Mouse (Mus musculus) forebrain, embryonic 15.5 days (tissue): ENCODE results near the gene Supt3. TPM values are rescaled to one million over a fixed set of nuclear protein-coding genes. Genes with fewer than 3 reads are reported as not detected.

Experiments
- ATAC-seq: fragments of 200-750 bp; cut with Nextera tagmentation; replicated peaks from 2 replicates; pipeline ENCODE4 v1.8.0; 2017; ENCODE audit warnings: mild to moderate bottlenecking, moderate TSS enrichment, moderate library complexity
- H3K27ac ChIP-seq: fragments of 300-500 bp; sonication (generic); replicated peaks from 2 replicates; pipeline ENCODE4 v1.5.1; 2015; ENCODE audit warnings: mild to moderate bottlenecking, inconsistent platforms
- H3K27me3 ChIP-seq: fragments of 300-500 bp; sonication (generic); 2 replicates; pipeline ENCODE4 v1.6.1; 2015; ENCODE audit warnings: inconsistent platforms
- H3K36me3 ChIP-seq: fragments of 300-500 bp; sonication (generic); 2 replicates; pipeline ENCODE4 v1.6.1; 2015; ENCODE audit warnings: mild to moderate bottlenecking, inconsistent platforms
- H3K4me1 ChIP-seq: fragments of 300-500 bp; sonication (generic); 2 replicates; pipeline ENCODE4 v1.6.1; 2015; ENCODE audit warnings: inconsistent platforms
- H3K4me2 ChIP-seq: fragments of 300-500 bp; sonication (generic); replicated peaks from 2 replicates; pipeline ENCODE4 v1.6.1; 2015; ENCODE audit warnings: mild to moderate bottlenecking, inconsistent platforms
- H3K4me3 ChIP-seq: fragments of 300-500 bp; sonication (generic); 2 replicates; pipeline ENCODE4 v1.5.1; 2015; ENCODE audit warnings: mild to moderate bottlenecking, inconsistent platforms
- H3K9ac ChIP-seq: fragments of 300-500 bp; sonication (generic); replicated peaks from 2 replicates; pipeline ENCODE4 v1.6.1; 2015; ENCODE audit warnings: mild to moderate bottlenecking, inconsistent platforms
- H3K9me3 ChIP-seq: fragments of 300-500 bp; sonication (generic); 2 replicates; pipeline ENCODE4 v1.6.1; 2016; ENCODE audit warnings: inconsistent platforms
- WGBS: fragments of 180-500 bp; shearing (Covaris S2); methylation state at CpG from one replicate; pipeline ENCODE4 v1.1.7; 2015; ENCODE audit warnings: mixed read lengths; 5-methylcytosine and 5-hydroxymethylcytosine counted together
- polyA plus RNA-seq: library from polyadenylated mRNA; unstranded; fragments of >200 nt; fragmentation: Nextera tagmentation; extraction: Ambion mirVana; gene quantifications from 2 replicates; pipeline ENCODE4 v1.2.1, GENCODE M21; 2015

Gene Supt3
- 17.8 and 19.7 TPM in 2 replicates for polyA plus RNA-seq

DNA sequence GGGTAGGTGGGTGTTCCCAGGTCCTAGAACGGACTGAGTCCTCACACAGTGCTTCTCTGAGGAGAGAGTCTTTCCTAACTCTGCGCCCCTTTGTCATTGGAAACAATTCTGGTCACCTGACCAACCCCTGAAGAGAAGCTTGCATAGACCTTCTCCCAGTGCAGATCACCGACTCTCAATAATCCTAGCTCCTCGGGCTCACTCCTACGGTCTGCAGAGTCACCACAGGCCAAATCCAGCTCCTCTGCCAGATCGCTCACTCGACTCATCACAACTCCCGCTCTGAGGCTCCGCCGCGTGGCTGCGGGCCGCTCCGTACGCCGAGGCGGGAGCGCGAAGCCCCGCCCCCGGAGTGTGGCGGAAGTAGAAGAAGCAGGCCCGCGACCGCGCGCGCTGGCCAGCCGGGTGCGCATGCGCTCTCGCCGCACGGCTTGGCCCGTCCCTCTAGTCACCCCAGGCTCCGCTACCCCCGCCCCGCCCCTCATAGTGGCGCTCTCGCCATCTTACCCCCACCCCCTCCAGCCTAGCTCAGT, at the start of gene Supt3:
Supt3 (plus strand) TSS at position 415 of the 533 bp plus-strand sequence.
- under 1% methylated on average over 40 of the region's 40 CpGs for WGBS
- H3K36me3 ChIP-seq, result no peaks in the 10 kb centered on the region
- H3K9me3 ChIP-seq, result no peaks in the 10 kb centered on the region
- peak within 1 kb of the TSS; percentile 66 for H3K4me2 ChIP-seq
- peak within 1 kb of the TSS; percentile 92 for H3K27ac ChIP-seq
- peaks cover 7% of the 10 kb centered on the region for H3K4me1 ChIP-seq
- H3K9ac ChIP-seq, result peak within 1 kb of the TSS; percentile 96
- peak; percentile 97 for ATAC-seq
- H3K27me3 ChIP-seq, result no peaks in the 10 kb centered on the region
- H3K4me3 ChIP-seq, result peak within 1 kb of the TSS; percentile 97

- Histone ChIP-seq H3K9me3 (no peaks in the 10 kb centered on the region), H3K4me1 (no peaks in the 10 kb centered on the region), H3K4me2 (no peak overlapping the region), H3K4me3 (no peak overlapping the region), H3K9ac (no peak overlapping the region), H3K36me3 (no peaks in the 10 kb centered on the region), H3K27ac (no peak overlapping the region), H3K27me3 (peaks cover 19% of the 10 kb centered on the region)
- ATAC-seq, result no peak
Measured at GRCm38 (mm10) chr17:44727675-44728074, 49.3 kb upstream of the Supt3 start.

GRCm38 (mm10) chr17:44728464-44728863, 48.5 kb upstream of the Supt3 start:
- Histone ChIP-seq H3K27ac (no peak overlapping the region), H3K4me3 (no peak overlapping the region), H3K27me3 (peaks cover 23% of the 10 kb centered on the region), H3K9ac (no peak overlapping the region), H3K9me3 (no peaks in the 10 kb centered on the region), H3K4me2 (no peak overlapping the region), H3K4me1 (no peaks in the 10 kb centered on the region), H3K36me3 (no peaks in the 10 kb centered on the region)
- no peak for ATAC-seq
- WGBS, result 45% methylated on average over 2 of the region's 2 CpGs

GRCm38 (mm10) chr17:44733544-44734310, 43.2 kb upstream of the Supt3 start:
- whole genome bisulfite sequencing, result 2% methylated on average over 23 of the region's 23 CpGs
- no peak overlapping the region for H3K27ac ChIP-seq
- H3K27me3 ChIP-seq, result peaks cover 58% of the 10 kb centered on the region
- peaks cover 41% of the 10 kb centered on the region for H3K4me1 ChIP-seq
- H3K4me2 ChIP-seq, result peak overlapping the region; percentile 92
- H3K4me3 ChIP-seq, result peak overlapping the region; percentile 55
- no peaks in the 10 kb centered on the region for H3K9me3 ChIP-seq
- no peak for ATAC-seq
- H3K9ac ChIP-seq, result no peak overlapping the region
- no peaks in the 10 kb centered on the region for H3K36me3 ChIP-seq

DNA sequence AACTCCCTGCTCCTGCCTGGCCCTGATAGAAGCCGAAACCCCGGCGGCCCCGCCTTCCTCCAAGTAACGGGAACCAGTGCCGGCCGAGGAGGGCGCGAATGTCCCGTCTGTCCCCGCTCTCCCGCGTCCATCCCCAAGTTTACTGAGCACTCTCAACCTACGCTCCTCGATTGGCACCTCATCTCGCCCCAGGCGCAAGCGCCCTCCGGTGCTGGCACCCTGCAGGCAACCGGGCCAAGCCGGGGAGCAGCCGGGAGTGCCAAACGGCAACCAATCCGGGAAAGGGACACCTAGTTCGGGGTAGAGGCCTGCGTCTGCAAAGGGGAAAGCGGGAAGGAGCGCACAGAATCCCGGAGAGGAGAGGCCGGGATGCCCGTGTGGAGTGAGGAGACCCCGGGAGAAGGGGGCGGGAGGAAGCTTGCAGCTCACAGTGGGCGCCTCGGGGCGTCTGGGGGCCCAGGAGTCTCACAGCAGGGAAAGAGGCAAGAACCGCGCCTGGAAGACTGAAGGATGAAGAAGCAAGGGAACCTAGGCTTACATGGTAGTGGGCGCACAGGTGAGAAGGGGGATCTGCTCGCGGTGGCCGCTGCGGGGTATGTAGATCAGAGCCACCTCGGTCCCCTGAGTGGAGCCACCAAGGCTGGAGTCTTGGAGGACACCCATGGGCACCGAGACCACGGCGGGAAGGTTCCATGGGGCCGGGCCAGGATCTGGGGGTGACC, 42.3 kb upstream of the Supt3 start:
- Histone ChIP-seq H3K4me1 (peaks cover 41% of the 10 kb centered on the region), H3K4me3 (peak overlapping the region; percentile 55), H3K27ac (no peak overlapping the region), H3K4me2 (peak overlapping the region; percentile 92), H3K9me3 (no peaks in the 10 kb centered on the region), H3K27me3 (peaks cover 65% of the 10 kb centered on the region), H3K36me3 (no peaks in the 10 kb centered on the region), H3K9ac (peak overlapping the region; percentile 45)
- ATAC-seq, result peak; percentile 43
- under 1% methylated on average over 48 of the region's 48 CpGs for whole genome bisulfite sequencing

GRCm38 (mm10) chr17:44735223-44735990, 41.5 kb upstream of the Supt3 start:
- under 1% methylated on average over 62 of the region's 64 CpGs for WGBS
- H3K36me3 ChIP-seq, result no peaks in the 10 kb centered on the region
- H3K4me1 ChIP-seq, result peaks cover 41% of the 10 kb centered on the region
- H3K9me3 ChIP-seq, result no peaks in the 10 kb centered on the region
- peak overlapping the region; percentile 45 for H3K9ac ChIP-seq
- H3K27me3 ChIP-seq, result peaks cover 67% of the 10 kb centered on the region
- ATAC-seq, result peak; percentile 27
- peak overlapping the region; percentile 92 for H3K4me2 ChIP-seq
- H3K4me3 ChIP-seq, result peak overlapping the region; percentile 55
- no peak overlapping the region for H3K27ac ChIP-seq

- Histone ChIP-seq H3K9me3 (no peaks in the 10 kb centered on the region), H3K27me3 (peaks cover 68% of the 10 kb centered on the region), H3K9ac (peak overlapping the region; percentile 45), H3K4me1 (peaks cover 41% of the 10 kb centered on the region), H3K4me2 (peak overlapping the region; percentile 92), H3K4me3 (peak overlapping the region; percentile 55), H3K36me3 (no peaks in the 10 kb centered on the region), H3K27ac (no peak overlapping the region)
- WGBS, result under 1% methylated on average over 62 of the region's 73 CpGs
- peak; percentile 81 for ATAC-seq
Measured at GRCm38 (mm10) chr17:44735991-44736561, 40.9 kb upstream of the Supt3 start.

- Histone ChIP-seq H3K36me3 (no peaks in the 10 kb centered on the region), H3K9ac (no peak overlapping the region), H3K4me3 (peak overlapping the region; percentile 1; the same call in 1 of the 2 replicates), H3K4me1 (peaks cover 41% of the 10 kb centered on the region), H3K27ac (no peak overlapping the region), H3K4me2 (peak overlapping the region; percentile 22), H3K27me3 (peaks cover 61% of the 10 kb centered on the region), H3K9me3 (no peaks in the 10 kb centered on the region)
- under 1% methylated on average over 33 of the region's 33 CpGs for WGBS
- ATAC-seq, result no peak
Measured at GRCm38 (mm10) chr17:44737275-44738120, 39.5 kb upstream of the Supt3 start.

DNA sequence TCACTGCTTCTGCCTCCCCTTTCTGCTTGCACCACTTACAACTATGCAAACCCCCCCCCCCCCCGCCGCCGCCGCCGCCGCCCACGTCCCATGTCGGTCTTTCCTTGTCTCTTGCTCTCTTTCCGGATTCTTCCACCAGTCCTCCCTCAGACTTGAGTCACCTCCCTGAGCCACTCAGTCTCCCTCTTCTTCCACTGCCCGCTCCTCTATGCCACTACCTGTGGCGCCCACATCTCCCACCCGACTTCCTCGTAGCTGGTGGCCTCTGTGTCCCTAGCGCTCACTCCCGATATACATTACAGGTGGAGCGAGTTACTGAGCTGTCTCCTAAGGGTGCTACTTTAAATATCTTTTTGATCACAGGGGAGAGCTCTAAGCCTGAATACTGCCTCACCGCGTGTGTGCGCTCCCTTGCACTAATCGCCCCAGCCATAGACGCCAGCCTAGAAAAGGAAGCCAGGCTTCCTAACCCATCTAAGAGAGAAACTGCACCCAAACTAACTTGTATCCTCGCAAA, 38.8 kb upstream of the Supt3 start:
- H3K4me3 ChIP-seq, result no peak overlapping the region
- no peak for ATAC-seq
- 2% methylated on average over 18 of the region's 22 CpGs for WGBS
- H3K9ac ChIP-seq, result no peak overlapping the region
- no peak overlapping the region for H3K27ac ChIP-seq
- H3K9me3 ChIP-seq, result no peaks in the 10 kb centered on the region
- H3K27me3 ChIP-seq, result peaks cover 57% of the 10 kb centered on the region
- no peaks in the 10 kb centered on the region for H3K36me3 ChIP-seq
- H3K4me1 ChIP-seq, result peaks cover 41% of the 10 kb centered on the region
- H3K4me2 ChIP-seq, result 0 out of 2 replicates have a peak overlapping the region, but pooled peaks have one; percentile 22

DNA sequence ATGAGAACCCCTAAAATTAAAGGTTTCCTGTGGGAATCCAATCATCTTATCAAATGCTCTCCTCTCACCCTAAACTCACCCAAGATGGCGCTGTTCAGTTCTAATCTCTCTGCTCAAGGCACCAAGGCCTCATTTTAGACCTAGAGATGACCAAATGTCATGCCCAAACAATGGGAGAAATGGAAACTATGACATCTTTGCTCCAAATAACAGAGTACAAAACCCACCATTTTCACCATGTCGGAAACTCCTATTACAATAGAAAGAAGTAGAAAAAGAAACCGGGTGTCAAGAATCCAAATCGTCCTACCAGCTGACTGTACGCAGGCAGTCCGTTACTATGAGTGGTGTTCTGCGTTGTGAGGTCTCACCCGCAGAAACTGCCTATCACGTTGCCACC, 34.7 kb upstream of the Supt3 start:
- WGBS, result 85% methylated on average over 9 of the region's 9 CpGs
- Histone ChIP-seq H3K4me1 (peaks cover 11% of the 10 kb centered on the region), H3K27ac (no peak overlapping the region), H3K9me3 (no peaks in the 10 kb centered on the region), H3K4me2 (no peak overlapping the region), H3K9ac (no peak overlapping the region), H3K36me3 (no peaks in the 10 kb centered on the region), H3K27me3 (peaks cover 34% of the 10 kb centered on the region), H3K4me3 (no peak overlapping the region)
- ATAC-seq, result no peak

DNA sequence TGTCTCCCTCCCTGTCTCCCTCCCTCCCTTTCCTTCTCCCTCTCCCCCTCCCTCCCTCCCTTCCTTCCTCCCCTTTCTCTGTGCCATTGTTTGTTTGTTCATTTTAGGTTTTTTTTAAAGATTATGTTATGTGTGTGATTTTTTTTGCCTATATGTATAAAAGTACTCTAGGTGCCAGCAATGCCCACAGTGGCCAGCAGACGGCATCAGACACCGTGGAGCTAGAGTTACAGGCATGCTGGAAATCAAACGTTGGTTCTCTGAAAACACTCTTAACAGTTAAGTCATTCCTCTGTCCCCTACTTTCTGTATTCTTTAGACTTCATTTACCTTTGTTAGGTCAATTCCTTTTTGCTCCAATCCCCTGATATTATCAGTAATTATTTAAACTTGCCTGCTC, 33.2 kb upstream of the Supt3 start:
- H3K4me3 ChIP-seq, result no peak overlapping the region

More for the DNA sequence above, 33.2 kb upstream of the Supt3 start:
- 56% methylated on average over 3 of the region's 3 CpGs for WGBS
- ATAC-seq, result no peak
- Histone ChIP-seq H3K4me2 (no peak overlapping the region), H3K9me3 (no peaks in the 10 kb centered on the region), H3K9ac (no peak overlapping the region), H3K27me3 (peaks cover 20% of the 10 kb centered on the region), H3K36me3 (no peaks in the 10 kb centered on the region), H3K27ac (no peak overlapping the region), H3K4me1 (no peaks in the 10 kb centered on the region)
